Mouse (Mus musculus): ENCODE measurements around the gene Cpne5.
A peak's percentile ranks its signal among the peaks of the same experiment; 100 is the strongest.
"Not testable (repeated sequence)": the region's sequence is repeated elsewhere in the genome, so short reads cannot be mapped to it uniquely, and the experiment has no call there.

The Cpne5 gene

DNA sequence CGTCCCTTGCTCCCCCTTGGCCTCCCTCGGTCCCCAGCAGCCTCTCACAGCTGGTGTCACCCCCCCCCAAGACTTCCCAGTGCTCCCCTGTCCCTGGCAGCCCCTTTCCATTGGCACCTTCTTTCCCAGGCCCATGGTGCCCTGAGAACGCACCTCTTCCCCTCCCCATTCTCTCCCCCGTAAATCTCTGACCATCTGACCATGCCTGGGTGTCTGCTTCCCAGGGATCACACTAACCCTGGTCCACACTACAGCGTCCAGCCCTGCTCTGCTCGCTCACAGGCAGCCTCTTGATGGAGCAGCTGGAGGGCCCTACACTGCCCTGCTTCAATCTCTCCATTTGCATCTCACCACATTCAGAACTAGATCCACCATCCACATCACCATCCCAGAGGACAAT lies 18.5 kb upstream of the Cpne5 start:
- no peak for DNase-seq

GRCm38 (mm10) chr17:29254784-29255183 lies 16.8 kb upstream of the Cpne5 start:
- not testable (repeated sequence) for DNase-seq

DNA sequence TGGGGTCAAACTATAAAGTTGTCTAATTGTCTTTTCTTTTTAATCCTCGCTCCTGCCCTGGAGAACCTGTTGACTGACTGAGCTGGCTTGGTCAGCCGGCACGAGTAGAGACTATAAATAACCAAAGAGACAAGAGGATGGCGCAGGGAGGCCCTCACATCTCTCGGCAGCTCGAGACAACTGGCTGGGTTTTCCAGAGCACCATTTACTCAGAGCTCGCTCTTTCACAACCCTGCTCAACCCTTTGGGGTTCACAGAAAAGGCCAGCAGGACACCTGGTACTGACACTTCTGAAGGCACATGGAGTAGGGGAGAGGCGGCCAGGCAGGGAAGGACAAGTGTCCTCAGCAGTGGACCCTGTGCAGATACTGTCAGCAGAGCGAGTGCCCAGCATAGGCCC lies 15.7 kb upstream of the Cpne5 start:
- no peak for DNase-seq

DNA sequence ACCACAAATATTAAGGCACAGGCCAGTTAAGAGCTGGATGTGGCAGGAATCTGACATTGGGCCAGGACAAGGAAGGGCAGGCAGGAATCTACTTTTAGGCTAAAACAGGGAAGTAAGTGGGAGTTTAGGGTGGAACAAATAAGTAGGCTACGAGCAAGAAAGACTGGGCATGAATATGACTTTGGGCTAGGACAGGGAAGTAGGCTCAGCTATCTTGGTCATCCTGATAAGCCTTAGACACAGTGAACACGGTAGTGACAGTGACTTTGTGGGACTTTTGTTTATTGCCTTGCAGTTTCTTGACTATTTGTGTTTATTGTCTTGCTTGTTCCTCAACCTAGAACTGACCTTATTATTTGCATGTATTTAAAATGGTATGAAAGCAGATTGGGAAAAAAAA lies 15.3 kb upstream of the Cpne5 start:
- DNase-seq = no peak

GRCm38 (mm10) chr17:29251608-29252390 lies 13.8 kb upstream of the Cpne5 start:
- DNase-seq = no peak

DNA sequence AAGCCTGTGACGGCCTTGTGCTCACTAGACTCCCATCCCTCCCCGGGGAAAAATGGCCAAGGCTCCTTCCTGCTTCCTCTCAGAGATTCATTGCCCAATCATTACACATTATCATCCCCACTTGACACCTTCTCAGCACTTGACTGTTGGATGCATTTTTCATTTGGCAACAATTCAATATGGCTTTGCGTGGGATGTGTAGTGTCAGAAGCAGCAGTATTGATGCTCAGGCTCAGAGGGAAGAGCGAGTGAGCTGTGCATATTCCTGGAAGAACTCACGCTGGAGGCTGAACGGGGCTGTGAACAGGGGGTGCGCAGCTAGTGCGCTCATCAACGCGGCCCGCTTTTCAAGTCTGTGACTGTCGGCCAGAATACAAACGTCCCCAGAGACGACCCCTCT lies 13.0 kb upstream of the Cpne5 start:
- DNase-seq = not testable (repeated sequence)

DNA sequence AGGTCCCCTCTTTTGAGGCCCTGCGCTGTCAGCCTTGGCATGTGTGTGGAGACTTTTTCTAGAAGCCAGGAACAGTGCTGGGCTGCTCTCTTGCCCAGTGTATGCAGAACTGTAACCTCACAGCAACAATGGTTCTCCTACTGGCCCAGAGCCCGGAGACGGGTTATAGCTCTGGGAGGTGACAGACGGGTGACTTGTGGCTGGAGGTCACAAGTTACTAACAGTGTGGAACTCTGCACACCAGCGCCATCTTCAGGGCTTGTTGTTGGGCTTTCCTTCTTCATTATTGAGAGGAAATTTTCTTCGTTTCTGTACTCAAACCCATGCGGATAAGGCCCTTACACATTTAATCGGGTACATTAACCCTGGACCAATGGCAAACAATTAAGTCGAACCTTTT lies 11.5 kb upstream of the Cpne5 start:
- DNase-seq = no peak

GRCm38 (mm10) chr17:29247881-29248280 lies 9.9 kb upstream of the Cpne5 start:
- DNase-seq = no peak

DNA sequence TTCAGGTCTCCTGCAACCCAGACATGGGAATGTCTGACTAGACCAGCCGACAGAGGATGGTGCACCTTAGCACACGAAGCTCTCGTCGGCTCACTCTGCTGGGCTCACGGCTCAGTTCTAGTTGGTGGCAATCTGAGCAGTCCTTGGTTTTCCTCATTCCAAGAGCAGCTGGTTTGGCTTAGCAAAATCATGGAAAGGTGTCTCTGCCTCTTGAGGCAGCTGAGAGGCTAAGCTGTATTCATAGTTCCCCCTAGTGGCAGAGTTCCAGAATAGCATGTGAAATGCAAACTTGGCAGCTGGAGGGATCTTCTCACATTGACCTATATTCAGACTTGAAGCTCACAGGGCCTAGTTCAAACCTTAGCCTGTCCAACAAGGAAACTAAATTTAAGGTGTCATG lies 8.6 kb upstream of the Cpne5 start:
- DNase-seq = peak; percentile 41

GRCm38 (mm10) chr17:29245725-29246124 lies 7.8 kb upstream of the Cpne5 start:
- no peak for DNase-seq

DNA sequence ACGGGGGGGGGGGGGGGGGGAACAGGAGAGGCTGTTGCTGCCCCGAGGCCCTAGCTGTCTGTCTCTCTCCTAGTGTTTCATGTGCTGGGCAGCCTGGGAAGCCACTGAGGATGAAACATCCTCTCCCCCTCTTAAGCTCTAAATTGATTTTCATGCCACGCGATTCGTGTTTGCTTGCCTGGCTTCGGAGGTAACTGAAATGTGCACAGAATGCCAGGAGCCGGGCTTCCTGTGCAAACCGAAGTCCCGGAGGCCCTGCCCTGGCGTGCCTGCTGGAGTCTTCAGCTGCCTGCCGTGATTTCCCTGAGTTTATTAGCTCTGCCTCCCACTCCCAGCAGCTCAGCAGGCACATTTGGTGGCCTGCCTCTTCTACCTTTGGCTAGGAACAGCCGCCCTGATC lies 6.9 kb upstream of the Cpne5 start:
- DNase-seq = no peak

- peak; percentile 16 for DNase-seq
These were observed 516 bp upstream of the Cpne5 start for GRCm38 (mm10) chr17:29238421-29238945.

GRCm38 (mm10) chr17:29237267-29237771 lies 648 bp downstream of the Cpne5 start:
- DNase-seq = no peak

GRCm38 (mm10) chr17:29236111-29236510 lies 1.9 kb downstream of the Cpne5 start:
- no peak for DNase-seq

DNA sequence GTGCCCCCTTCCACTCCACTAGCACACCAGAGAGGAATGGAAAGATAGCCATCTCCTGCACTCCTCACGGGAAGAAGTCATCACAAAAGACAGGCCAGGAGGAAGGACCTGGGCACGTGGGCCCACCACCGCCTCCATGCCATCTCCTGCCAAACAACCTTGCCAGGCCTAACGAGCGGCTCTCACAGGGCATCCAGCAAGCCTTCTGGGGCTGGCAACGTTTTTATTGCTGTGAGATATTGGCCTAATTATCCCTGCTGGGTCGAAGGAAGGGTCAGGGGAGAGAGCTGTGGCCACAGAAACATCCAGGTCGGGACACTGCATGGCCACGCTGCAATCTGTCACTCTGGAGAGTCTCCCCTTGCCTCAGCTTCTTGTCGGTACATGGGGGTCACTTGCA lies 6.9 kb downstream of the Cpne5 start:
- DNase-seq = no peak

DNA sequence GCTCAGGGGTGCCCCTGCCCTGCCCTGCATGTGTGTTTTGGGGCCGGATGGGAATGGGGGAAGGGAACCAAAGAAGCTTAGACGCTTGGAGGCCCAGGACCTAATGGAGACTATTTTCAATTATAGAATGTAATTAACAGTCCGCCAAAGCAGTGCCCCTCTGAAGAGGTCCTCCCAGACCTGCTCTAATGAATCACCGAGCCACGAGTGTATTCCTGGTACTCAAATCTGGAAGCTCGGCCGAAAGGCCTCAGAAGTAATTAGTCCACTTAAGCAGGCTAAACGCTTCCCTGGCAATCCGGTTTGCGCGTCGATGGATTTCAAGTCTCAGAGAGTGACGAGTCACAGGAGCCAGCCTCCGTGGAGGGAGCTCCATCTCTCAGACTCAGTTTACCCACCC lies 17.3 kb downstream of the Cpne5 start:
- no peak for DNase-seq

DNA sequence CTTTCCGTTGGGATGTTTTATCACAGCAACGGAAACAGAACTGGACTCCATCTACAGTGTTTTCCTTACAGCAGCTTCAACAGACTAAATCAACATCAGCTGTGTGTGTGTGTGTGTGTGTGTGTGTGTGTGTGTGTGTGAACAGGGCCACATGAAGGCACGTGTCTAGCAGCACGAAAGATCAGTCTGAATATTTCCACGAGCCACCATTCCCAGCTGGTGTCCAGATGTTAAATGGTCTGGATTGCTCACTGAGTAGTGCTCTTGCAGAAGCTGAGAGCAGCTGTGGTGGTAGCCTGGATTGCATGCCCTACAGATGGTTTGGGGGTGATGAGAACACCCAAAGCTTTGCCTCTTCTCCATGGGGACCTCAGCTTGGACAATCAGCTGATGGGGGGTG lies 19.9 kb downstream of the Cpne5 start:
- no peak for DNase-seq

- no peak for DNase-seq
These were observed 21.9 kb downstream of the Cpne5 start for GRCm38 (mm10) chr17:29216078-29216477.

DNA sequence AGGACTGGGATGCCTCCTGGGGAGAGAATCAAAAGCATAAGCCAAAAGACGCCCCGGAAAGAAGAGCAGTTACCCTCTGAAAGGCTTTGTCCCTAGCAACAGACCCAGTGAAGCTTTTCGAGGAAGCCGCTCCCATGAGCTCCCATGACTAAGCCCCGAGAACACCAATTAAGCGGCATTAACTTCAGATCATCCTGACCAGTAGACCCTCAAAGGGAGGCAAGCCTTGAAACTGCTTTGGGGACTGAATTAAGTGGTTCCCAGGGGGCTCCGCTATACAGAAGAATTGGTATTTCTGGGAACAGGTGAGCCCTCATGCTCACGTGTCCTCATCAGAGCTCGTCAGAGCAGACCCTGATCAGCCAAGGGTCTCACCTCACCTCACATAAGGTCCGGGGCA lies 23.3 kb downstream of the Cpne5 start:
- DNase-seq = no peak

- DNase-seq = no peak
These were observed 23.8 kb downstream of the Cpne5 start for GRCm38 (mm10) chr17:29214193-29214456.

DNA sequence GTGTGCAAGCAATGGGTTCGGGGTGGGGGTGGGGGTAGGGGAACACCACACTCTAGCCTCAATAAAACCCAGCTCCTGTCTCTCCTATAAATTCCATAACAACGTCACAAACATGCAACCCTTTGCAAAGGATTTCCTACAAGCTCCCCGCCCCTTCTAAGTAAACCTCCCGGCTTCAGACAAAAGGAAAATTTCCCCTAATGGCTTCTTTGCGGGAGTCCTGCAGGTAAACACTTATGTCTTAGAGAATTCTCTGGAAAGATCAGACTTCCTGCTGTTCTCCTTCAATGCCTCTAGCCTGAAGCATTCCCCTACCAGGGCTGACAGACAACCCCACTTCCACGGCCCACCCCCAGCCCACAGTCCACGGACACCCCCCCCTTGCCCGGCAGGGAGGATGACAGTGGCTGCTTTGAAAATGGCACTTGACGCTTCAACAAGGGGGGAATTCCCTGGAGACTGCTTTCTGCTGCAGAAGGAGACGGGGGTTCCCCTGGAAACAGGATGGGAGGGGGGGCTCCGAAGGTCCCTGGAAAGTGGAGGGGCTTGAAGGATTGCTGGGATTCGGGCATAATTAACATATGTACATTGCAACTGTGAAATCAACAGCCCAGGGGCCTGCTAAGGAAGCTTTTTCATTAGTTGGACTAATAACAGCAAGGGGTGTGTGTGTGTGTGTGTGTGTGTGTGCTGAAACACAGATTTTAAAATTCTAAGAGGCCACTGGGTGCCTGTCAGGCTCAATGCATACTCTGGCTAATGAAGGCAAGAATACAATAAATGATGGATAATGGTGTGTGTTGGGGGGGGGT lies 24.4 kb downstream of the Cpne5 start:
- DNase-seq = no peak

- DNase-seq = no peak
These were observed 26.1 kb downstream of the Cpne5 start for GRCm38 (mm10) chr17:29211836-29212235.

GRCm38 (mm10) chr17:29210037-29210436 lies 27.9 kb downstream of the Cpne5 start:
- no peak for DNase-seq

DNA sequence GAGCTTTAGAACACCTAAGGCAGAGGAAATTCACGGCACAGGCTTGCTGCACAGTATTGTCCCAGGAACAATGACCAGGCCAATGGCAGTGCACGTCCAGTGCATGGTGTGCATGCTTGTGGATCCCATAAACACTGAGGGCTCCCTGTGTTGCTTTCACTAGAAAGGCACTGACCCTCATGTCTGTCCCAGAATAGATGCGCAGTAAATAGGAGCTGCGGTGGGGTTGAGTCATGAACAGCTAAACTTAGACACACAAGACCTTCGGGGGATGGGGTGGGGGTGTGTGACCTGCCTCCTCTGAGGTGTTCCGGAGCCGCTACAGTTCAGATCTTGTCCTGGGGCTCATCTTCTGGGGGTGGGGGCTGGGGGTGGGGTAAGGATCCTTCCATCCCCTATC lies 31.9 kb downstream of the Cpne5 start:
- no peak for DNase-seq

Measured in thymus, postnatal 14 days (tissue).